Mouse (Mus musculus): Measurements from ENCODE around the gene 1700018B08Rik. TPM values are rescaled to one million over a fixed set of nuclear protein-coding genes. Genes with fewer than 3 reads are reported as not detected.

1700018B08Rik gene
- total RNA-seq (2023; ENCODE audit: inconsistent age) = not detected in 4 replicates

DNA sequence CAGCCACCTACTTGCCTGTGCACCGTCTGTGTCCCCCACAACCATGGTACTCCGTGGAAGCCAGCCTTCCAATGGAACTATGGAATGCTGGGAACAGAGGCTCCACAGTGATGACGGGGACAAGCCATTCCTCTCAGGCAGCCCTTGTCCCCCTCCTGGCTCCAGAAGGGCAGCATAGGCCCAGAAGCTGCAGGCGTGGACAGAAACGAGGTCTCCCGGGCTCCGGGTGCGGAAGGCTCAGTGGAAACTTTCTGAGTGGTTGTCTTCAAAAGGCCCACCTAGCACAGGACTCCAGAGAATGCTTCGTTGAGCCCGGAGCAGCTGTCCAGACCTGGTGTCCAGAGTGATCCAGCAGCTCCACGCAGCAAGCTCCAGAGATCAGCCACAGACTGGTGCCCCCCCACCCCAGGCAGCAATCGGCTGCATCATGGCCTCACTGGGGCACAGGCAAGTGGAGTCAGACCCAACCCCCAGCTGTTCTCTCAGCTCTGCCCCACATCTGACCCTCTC is at the start of gene 1700018B08Rik:
Gene 1700018B08Rik (minus strand): TSS at position 45 of the 510 bp plus-strand sequence.

DNA sequence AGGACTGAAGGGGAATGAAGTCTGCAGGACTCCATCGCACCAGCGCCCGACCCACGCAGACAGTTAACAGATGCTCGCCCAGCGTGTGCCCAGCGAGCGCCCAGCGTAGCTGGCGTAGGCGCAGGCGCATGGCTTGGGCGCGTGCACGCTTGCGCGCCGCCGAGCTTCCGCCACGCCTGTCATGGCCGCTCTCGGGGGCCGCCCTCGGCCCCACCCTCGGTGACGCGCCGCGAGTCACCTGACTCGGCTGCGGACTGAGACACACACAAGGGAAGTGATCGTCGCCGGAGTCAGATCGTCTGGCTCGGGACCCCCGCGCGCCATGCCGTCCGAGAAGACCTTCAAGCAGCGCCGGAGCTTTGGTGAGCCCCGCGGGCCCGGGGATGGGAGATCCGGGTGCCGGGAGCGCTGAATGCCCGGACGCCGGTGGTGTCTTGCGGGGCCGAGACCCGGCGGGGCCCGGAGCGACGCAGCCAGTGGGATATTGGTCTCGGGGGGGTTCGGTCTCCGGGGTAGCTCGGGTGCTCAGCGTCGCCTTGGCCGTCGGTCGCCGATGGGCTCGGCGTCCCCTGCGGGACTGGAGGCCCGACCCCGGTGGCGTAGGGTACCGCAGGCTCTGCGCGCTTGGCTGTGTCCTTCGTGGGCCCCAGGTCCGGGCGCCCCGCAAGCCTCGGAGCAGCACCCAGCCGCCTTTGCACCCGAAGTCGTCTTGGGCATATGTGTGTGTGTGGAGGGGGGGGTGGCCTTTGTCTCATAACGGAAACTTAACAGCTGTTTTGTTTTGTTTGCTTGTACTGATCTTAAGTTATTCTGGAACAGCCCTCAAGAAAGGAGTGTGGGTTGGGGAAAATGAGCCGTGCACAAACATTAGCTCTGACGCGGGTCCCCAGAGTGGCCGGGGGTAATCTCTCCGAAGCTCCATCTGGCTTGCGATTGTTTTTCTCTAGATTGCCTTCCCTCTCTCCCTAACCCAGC is 46.4 kb upstream of the 1700018B08Rik start, which contains the start of gene Map1lc3b:
Gene Map1lc3b (plus strand): TSS at position 159 of the 975 bp plus-strand sequence.

GRCm38 (mm10) chr8:121578676-121579451 is 34.7 kb upstream of the 1700018B08Rik start, which contains the start of gene Fbxo31:
Gene Fbxo31, minus strand, starts transcription at chr8:121578806.

Other genes with a start within 250 kb of the 1700018B08Rik start
- gene Fbxo31, start 34.5 kb upstream of the 1700018B08Rik start, total RNA-seq (2023; ENCODE audit: inconsistent age) = 14.6 to 19.8 TPM (median 17.6 TPM) in 4 replicates
- gene Map1lc3b, start 46.0 kb upstream of the 1700018B08Rik start, total RNA-seq (2023; ENCODE audit: inconsistent age) = 207 to 221 TPM (median 211 TPM) in 4 replicates
- gene Zcchc14, start 108.6 kb upstream of the 1700018B08Rik start, total RNA-seq (2023; ENCODE audit: inconsistent age) = 0.45 TPM in 1 of 4 replicates, not detected in the others
- gene Jph3, start 185.3 kb upstream of the 1700018B08Rik start, total RNA-seq (2023; ENCODE audit: inconsistent age) = not detected in 4 replicates